Mouse (Mus musculus) kidney, embryonic 16.5 days (tissue): ENCODE measurements around the gene Wapl. TPM values are rescaled to one million over a fixed set of nuclear protein-coding genes. Genes with fewer than 3 reads are reported as not detected.
A peak's percentile ranks its signal among the peaks of the same experiment; 100 is the strongest.

Experiments
- ATAC-seq: fragments of 200-750 bp; cut with Nextera tagmentation; 2 replicates; pipeline ENCODE4 v1.8.0; 2017; ENCODE audit warnings: moderate TSS enrichment; ENCODE audit not compliant: low FRiP score, low TSS enrichment
- H3K27ac ChIP-seq: fragments of 300-500 bp; sonication (generic); 2 replicates; pipeline ENCODE4 v1.5.1; 2014; ENCODE audit warnings: low read length
- H3K27me3 ChIP-seq: fragments of 300-500 bp; sonication (generic); 2 replicates; pipeline ENCODE4 v1.6.1; 2014; ENCODE audit warnings: low read length, control low read depth, mixed read lengths; ENCODE audit not compliant: insufficient read depth
- H3K36me3 ChIP-seq: fragments of 300-500 bp; sonication (generic); 2 replicates; pipeline ENCODE4 v1.6.1; 2014; ENCODE audit warnings: low read length, control low read depth, mixed read lengths; ENCODE audit not compliant: insufficient read depth
- H3K4me1 ChIP-seq: fragments of 300-500 bp; sonication (generic); 2 replicates; pipeline ENCODE4 v1.6.1; 2014; ENCODE audit warnings: low read length, control low read depth, mixed read lengths; ENCODE audit not compliant: insufficient read depth
- H3K4me2 ChIP-seq: fragments of 300-500 bp; sonication (generic); replicated peaks from 2 replicates; pipeline ENCODE4 v1.6.1; 2014; ENCODE audit warnings: low read depth, low read length
- H3K4me3 ChIP-seq: fragments of 300-500 bp; sonication (generic); 2 replicates; pipeline ENCODE4 v1.5.1; 2014; ENCODE audit warnings: mild to moderate bottlenecking, low read length
- H3K9ac ChIP-seq: fragments of 300-500 bp; sonication (generic); replicated peaks from 2 replicates; pipeline ENCODE4 v1.6.1; 2014; ENCODE audit warnings: low read length
- H3K9me3 ChIP-seq: fragments of 300-500 bp; sonication (generic); 2 replicates; pipeline ENCODE4 v1.6.1; 2016; ENCODE audit warnings: low read length, control low read depth
- WGBS: fragments of 180-500 bp; shearing (Covaris S2); extraction: QIAGEN DNeasy Blood & Tissue Kit; methylation state at CpG from one replicate; pipeline ENCODE4 v1.1.7; 2014; 5-methylcytosine and 5-hydroxymethylcytosine counted together
- polyA plus RNA-seq: library from polyadenylated mRNA; unstranded; fragments of >200 nt; fragmentation: Nextera tagmentation; extraction: Ambion mirVana; gene quantifications from 2 replicates; pipeline ENCODE4 v1.2.1, GENCODE M21; 2015

Wapl gene
- polyA plus RNA-seq, 1 experiment from 2014 or later = 20.8 TPM

DNA sequence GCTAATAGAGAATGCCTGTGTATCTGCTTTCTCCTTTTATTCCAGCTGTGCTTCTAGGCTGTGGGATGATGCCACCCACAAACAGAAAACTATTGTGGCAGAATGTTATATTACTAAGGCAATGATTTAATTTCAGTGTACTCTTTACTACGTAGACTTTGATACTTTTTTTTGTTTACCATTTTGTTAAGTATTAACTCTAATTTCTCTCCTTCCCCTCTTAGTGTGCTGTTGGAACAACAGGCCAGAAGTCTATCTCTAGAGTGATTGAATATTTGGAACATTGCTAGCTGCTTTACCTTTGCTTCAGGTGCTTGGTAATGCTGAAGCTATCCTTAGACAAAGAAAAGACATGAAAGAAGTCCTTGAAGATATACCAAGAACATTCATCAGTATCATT is 71.7 kb downstream of the Wapl start:
- no peak overlapping the region for H3K27ac ChIP-seq
- no peak overlapping the region for H3K9ac ChIP-seq
- no peaks in the 10 kb centered on the region for H3K27me3 ChIP-seq
- H3K4me1 ChIP-seq = no peaks in the 10 kb centered on the region
- no peaks in the 10 kb centered on the region for H3K9me3 ChIP-seq
- peaks cover 34% of the 10 kb centered on the region for H3K36me3 ChIP-seq
- no peak overlapping the region for H3K4me3 ChIP-seq
- H3K4me2 ChIP-seq = no peak overlapping the region
- WGBS = 89% methylated on average over 1 of the region's 1 CpGs
- no peak for ATAC-seq

DNA sequence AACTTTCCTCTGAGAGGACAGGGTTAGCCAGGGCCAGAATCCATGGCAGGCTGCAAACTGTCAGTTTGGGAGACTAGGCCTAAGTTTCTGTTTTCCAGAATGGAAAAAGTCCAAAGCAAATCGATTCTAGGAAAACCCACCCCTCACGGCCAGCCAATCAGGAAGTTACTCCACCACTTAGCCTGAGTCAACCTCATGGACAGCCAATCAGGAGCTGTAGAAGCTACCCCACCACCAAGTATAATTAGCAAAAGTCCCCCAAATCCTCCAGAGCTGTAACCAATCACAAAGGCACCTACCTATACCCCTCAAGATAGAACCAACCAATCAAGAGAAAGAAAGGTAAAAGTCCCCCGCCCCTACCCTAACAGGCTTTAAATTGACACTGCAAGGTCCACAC is 82.0 kb downstream of the Wapl start:
- Histone ChIP-seq H3K27me3 (no peaks in the 10 kb centered on the region), H3K4me3 (no peak overlapping the region), H3K4me1 (no peaks in the 10 kb centered on the region), H3K9me3 (no peaks in the 10 kb centered on the region), H3K27ac (no peak overlapping the region), H3K36me3 (no peaks in the 10 kb centered on the region), H3K4me2 (no peak overlapping the region), H3K9ac (no peak overlapping the region)
- ATAC-seq = no peak
- WGBS = 89% methylated on average over 3 of the region's 3 CpGs

DNA sequence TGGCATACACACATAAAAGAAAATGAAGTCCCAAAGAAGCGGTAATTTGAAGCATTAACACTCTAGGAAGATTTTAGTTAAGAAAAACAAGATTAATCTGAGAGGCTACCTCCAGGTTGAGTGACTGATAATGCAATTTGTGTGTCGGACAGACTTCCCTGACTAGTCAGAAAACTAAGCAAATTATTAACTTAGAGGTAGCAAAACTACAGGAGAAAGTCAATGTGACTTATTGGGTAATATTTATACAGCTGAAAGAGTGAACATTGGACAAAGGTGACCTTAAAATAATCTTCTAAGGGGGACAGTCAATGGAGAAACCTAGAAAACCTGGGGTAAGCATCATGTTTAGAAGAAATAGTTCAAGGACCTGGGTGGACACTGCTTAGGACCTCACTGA is 86.2 kb downstream of the Wapl start:
- Histone ChIP-seq H3K27ac (no peak overlapping the region), H3K4me2 (no peak overlapping the region), H3K4me3 (no peak overlapping the region), H3K36me3 (no peaks in the 10 kb centered on the region), H3K27me3 (no peaks in the 10 kb centered on the region), H3K9ac (no peak overlapping the region), H3K4me1 (peaks cover 17% of the 10 kb centered on the region), H3K9me3 (no peaks in the 10 kb centered on the region)
- 53% methylated on average over 2 of the region's 2 CpGs for WGBS
- no peak for ATAC-seq

DNA sequence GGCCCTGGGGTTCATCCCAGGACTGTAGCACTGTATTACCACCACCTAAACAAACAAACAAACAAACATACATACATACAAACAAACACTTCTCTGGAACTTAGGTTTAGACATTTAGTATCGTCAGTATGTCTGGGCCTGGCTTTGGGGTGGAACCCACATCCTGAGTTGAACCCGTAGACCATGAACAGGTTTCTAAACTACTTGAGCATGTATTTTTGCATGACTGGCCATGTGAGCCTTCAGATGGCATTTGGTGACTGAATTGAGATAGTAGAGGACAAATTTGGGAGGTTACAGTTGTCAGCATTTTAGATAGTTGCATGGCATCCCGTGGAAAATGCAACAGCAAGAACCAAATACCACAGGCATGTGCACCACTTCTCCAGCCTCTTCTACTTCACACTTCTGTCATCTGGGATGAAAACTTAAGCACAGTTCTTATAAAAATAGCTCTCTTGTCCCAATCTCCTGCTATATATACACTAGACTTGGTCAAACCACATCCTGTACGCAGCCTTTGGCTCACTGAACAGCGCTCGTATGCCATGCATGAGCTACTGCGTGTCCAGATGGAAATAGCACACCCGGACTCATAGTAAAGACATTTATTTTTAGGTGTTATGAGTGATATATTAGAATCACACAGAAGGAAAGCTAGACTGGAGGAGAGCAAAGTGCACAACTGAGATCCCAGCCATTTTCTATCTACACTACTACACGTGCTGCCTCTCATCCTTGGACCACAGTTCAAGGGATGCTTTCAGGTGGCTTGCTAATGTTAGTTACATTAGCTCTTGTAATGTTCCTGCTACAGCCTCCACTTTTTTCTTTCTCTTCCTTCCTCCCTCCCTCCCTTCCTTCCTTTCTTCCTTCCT is 87.6 kb downstream of the Wapl start:
- Histone ChIP-seq H3K4me1 (peaks cover 17% of the 10 kb centered on the region), H3K27ac (no peak overlapping the region), H3K4me2 (no peak overlapping the region), H3K27me3 (no peaks in the 10 kb centered on the region), H3K36me3 (no peaks in the 10 kb centered on the region), H3K4me3 (no peak overlapping the region), H3K9me3 (no peaks in the 10 kb centered on the region), H3K9ac (no peak overlapping the region)
- no peak for ATAC-seq
- 89% methylated on average over 9 of the region's 9 CpGs for WGBS

DNA sequence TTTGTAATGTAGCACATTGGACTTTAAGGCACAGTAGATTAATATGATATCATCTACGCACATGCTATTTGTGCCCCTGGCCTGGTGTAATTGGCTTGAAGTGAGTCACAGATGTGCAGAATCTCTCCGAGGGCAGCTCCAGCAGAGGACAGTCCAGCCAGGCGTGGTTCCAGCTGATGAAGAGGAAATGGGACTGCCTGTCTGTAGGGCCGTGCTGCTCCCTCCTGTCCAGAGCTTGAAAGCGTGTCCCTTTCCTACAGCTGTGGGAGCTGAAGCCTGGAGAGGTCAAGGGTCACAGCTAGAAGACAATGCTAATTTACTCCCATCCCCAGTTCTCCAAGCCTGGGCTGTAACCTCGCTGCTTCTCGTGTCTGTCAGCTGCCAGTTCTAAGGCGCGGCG is 89.0 kb downstream of the Wapl start:
- no peaks in the 10 kb centered on the region for H3K9me3 ChIP-seq
- H3K36me3 ChIP-seq = no peaks in the 10 kb centered on the region
- 36% methylated on average over 10 of the region's 10 CpGs for WGBS
- no peak overlapping the region for H3K4me3 ChIP-seq
- H3K4me2 ChIP-seq = no peak overlapping the region
- H3K27ac ChIP-seq = no peak overlapping the region
- no peak overlapping the region for H3K9ac ChIP-seq
- no peaks in the 10 kb centered on the region for H3K27me3 ChIP-seq
- peaks cover 17% of the 10 kb centered on the region for H3K4me1 ChIP-seq
- ATAC-seq = peak; percentile 57; the same call in 1 of the 2 replicates

DNA sequence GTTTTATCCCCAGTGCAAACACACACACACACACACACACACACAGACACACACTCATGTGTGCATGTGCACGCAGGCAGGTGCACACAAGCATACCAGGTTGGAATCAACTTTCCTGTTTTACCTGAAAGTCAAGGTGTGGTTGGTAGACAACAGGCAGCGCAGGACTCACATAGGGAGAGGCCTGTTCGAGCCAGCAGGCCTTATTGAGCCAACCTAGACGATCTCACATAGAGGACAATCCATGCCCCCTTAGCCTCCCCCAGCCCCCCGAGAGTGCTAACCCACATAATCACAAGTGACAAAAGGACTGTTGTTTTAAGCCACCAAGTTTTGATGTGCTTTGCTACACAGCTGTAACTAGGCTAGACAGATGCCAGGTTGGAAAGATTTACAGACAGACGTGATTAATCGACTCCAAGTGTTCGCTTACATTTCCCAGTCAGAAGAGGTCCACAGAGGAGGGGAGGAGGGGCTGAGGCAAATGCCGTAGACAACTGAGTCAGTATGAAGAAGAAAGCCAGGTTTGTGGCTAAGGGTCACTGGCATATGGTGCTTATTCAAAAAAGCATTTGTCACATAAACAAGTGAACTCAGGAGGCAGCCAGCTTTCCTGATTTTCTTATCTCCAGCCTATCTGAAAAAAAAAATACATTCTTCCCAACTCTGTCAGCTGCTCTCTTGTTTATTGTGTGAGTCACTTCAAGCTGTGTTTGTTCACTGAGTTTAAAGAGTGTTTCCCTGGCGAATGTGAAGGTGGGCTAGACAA is 90.2 kb downstream of the Wapl start:
- H3K27me3 ChIP-seq = no peaks in the 10 kb centered on the region
- H3K9ac ChIP-seq = no peak overlapping the region
- no peak overlapping the region for H3K4me2 ChIP-seq
- no peaks in the 10 kb centered on the region for H3K9me3 ChIP-seq
- peaks cover 22% of the 10 kb centered on the region for H3K4me1 ChIP-seq
- no peak overlapping the region for H3K4me3 ChIP-seq
- H3K36me3 ChIP-seq = no peaks in the 10 kb centered on the region
- 24% methylated on average over 10 of the region's 10 CpGs for WGBS
- 0 out of 2 replicates have a peak overlapping the region, but pooled peaks have one; percentile 27 for H3K27ac ChIP-seq
- peak; percentile 27; the same call in 1 of the 2 replicates for ATAC-seq

DNA sequence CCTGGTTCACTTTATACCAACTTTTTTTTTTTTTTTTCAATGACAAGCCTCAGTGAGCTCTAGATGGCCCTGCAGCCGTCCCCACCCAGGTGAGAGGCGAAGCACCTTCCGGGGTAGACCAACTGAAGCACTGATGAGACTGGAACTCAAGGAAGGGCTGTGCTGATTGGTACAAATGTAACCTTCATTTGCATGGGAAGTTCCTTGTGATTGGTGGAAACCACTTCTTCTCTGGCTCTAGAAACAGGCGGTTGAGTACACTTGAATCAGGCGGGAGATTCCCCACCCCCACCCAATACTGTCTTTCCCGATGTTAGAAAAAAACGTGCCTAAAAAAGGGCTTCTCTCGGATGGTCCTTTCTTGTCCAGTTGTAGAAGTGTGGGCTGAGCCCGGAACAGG is 91.2 kb downstream of the Wapl start:
- Histone ChIP-seq H3K4me2 (no peak overlapping the region), H3K4me3 (no peak overlapping the region), H3K27ac (no peak overlapping the region), H3K9me3 (no peaks in the 10 kb centered on the region), H3K36me3 (no peaks in the 10 kb centered on the region), H3K9ac (no peak overlapping the region), H3K27me3 (peaks cover 7% of the 10 kb centered on the region; the same call in 1 of the 2 replicates), H3K4me1 (peaks cover 30% of the 10 kb centered on the region)
- 82% methylated on average over 9 of the region's 9 CpGs for WGBS
- no peak for ATAC-seq

GRCm38 (mm10) chr14:34765380-34765779 is 91.7 kb downstream of the Wapl start:
- H3K4me1 ChIP-seq = peaks cover 30% of the 10 kb centered on the region
- no peaks in the 10 kb centered on the region for H3K9me3 ChIP-seq
- peaks cover 7% of the 10 kb centered on the region for H3K27me3 ChIP-seq
- H3K36me3 ChIP-seq = no peaks in the 10 kb centered on the region
- no peak overlapping the region for H3K4me2 ChIP-seq
- ATAC-seq = no peak
- no peak overlapping the region for H3K4me3 ChIP-seq
- no peak overlapping the region for H3K27ac ChIP-seq
- WGBS = 89% methylated on average over 7 of the region's 7 CpGs
- no peak overlapping the region for H3K9ac ChIP-seq

DNA sequence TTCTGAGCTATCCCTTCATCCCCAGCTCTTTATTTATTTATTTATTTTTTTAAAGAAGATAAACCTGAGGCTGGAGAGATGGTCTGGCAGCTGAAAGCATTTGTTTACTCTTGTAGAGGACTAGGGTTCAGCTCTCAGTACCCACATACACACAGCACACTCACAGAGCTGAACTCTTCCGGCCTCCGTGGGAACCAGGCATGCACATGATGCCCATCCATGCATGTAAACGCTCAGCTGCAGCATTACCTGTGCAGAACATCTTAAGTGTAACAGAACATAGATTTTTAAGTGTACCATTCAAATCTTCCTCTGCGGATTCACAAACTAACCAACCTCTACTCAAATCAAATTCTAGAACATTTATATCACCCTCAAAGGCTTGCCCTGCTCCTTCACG is 92.5 kb downstream of the Wapl start:
- no peak overlapping the region for H3K27ac ChIP-seq
- no peaks in the 10 kb centered on the region for H3K36me3 ChIP-seq
- WGBS = 78% methylated on average over 5 of the region's 5 CpGs
- ATAC-seq = no peak
- H3K9me3 ChIP-seq = no peaks in the 10 kb centered on the region
- peaks cover 7% of the 10 kb centered on the region for H3K27me3 ChIP-seq
- H3K4me2 ChIP-seq = no peak overlapping the region
- H3K4me3 ChIP-seq = no peak overlapping the region
- peaks cover 30% of the 10 kb centered on the region for H3K4me1 ChIP-seq
- H3K9ac ChIP-seq = no peak overlapping the region

- H3K9ac ChIP-seq = no peak overlapping the region
- H3K9me3 ChIP-seq = no peaks in the 10 kb centered on the region
- WGBS = 2% methylated on average over 10 of the region's 10 CpGs
- H3K4me1 ChIP-seq = peaks cover 23% of the 10 kb centered on the region
- ATAC-seq = peak; percentile 69; the same call in 1 of the 2 replicates
- H3K27ac ChIP-seq = no peak overlapping the region
- peaks cover 7% of the 10 kb centered on the region for H3K27me3 ChIP-seq
- H3K36me3 ChIP-seq = no peaks in the 10 kb centered on the region
- H3K4me2 ChIP-seq = peak overlapping the region; percentile 96
- peak overlapping the region; percentile 53 for H3K4me3 ChIP-seq
Observed at GRCm38 (mm10) chr14:34768373-34768772, 94.6 kb downstream of the Wapl start.
